Mouse (Mus musculus): ENCODE measurements around the gene Nxpe3. TPM values are rescaled to one million over a fixed set of nuclear protein-coding genes. Genes with fewer than 3 reads are reported as not detected.

Gene Nxpe3
- polyA plus RNA-seq, 1 experiment from 2014 or later, result 1.3 TPM

- WGBS, result 85% methylated on average over 14 of the region's 14 CpGs
- Histone ChIP-seq H3K4me3 (no peak overlapping the region), H3K27ac (replicated peaks) (no peak overlapping the region), H3K9me3 (no peaks in the 10 kb centered on the region), H3K27me3 (no peaks in the 10 kb centered on the region), H3K9ac (no peak overlapping the region), H3K4me1 (replicated peaks) (peaks cover 3% of the 10 kb centered on the region; the same call in 1 of the 2 replicates), H3K36me3 (peaks cover 45% of the 10 kb centered on the region), H3K4me2 (no peak overlapping the region)
- no peak for ATAC-seq (ENCODE audit: low FRiP score, low read depth)
Measured at GRCm38 (mm10) chr16:55815466-55815865, 79.6 kb downstream of the Nxpe3 start.

- Histone ChIP-seq H3K27ac (replicated peaks) (no peak overlapping the region), H3K36me3 (peaks cover 45% of the 10 kb centered on the region), H3K4me3 (no peak overlapping the region), H3K9me3 (no peaks in the 10 kb centered on the region), H3K27me3 (no peaks in the 10 kb centered on the region), H3K4me1 (replicated peaks) (no peaks in the 10 kb centered on the region), H3K9ac (no peak overlapping the region), H3K4me2 (no peak overlapping the region)
- 97% methylated on average over 6 of the region's 6 CpGs for WGBS
- ATAC-seq (ENCODE audit: low FRiP score, low read depth), result no peak
Measured at GRCm38 (mm10) chr16:55814686-55815085, 80.4 kb downstream of the Nxpe3 start.

- no peak overlapping the region for H3K9ac ChIP-seq
- no peak for ATAC-seq (ENCODE audit: low FRiP score, low read depth)
- no peak overlapping the region for H3K4me3 ChIP-seq
- no peaks in the 10 kb centered on the region for H3K27me3 ChIP-seq
- 90% methylated on average over 15 of the region's 15 CpGs for WGBS
- no peak overlapping the region for H3K27ac ChIP-seq (replicated peaks)
- H3K4me2 ChIP-seq, result no peak overlapping the region
- H3K4me1 ChIP-seq (replicated peaks), result no peaks in the 10 kb centered on the region
- peaks cover 45% of the 10 kb centered on the region for H3K36me3 ChIP-seq
- H3K9me3 ChIP-seq, result no peaks in the 10 kb centered on the region
Measured at GRCm38 (mm10) chr16:55813916-55814315, 81.2 kb downstream of the Nxpe3 start.

DNA sequence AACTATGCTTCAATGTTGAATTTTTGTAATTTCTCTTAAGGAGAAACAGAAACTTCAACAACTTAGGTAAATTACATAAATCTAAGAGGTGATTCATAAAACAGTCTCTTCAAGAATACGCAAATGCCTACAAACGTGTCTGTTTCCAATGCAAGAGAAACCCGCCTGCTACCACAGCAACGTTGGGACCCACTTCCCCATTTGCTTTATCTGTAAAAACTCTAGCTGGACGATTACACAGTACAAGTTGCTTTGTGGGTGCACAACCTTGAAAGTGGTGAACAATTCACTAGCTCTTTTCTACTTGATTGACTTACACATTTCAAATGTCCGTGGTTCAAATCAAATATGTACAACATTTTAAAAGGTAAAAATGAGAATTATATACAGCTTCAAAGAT is 83.3 kb downstream of the Nxpe3 start:
- H3K4me2 ChIP-seq, result no peak overlapping the region
- 91% methylated on average over 6 of the region's 6 CpGs for WGBS
- no peaks in the 10 kb centered on the region for H3K4me1 ChIP-seq (replicated peaks)
- ATAC-seq (ENCODE audit: low FRiP score, low read depth), result no peak
- no peaks in the 10 kb centered on the region for H3K27me3 ChIP-seq
- no peak overlapping the region for H3K9ac ChIP-seq
- H3K27ac ChIP-seq (replicated peaks), result no peak overlapping the region
- no peaks in the 10 kb centered on the region for H3K9me3 ChIP-seq
- peaks cover 40% of the 10 kb centered on the region for H3K36me3 ChIP-seq
- H3K4me3 ChIP-seq, result no peak overlapping the region

DNA sequence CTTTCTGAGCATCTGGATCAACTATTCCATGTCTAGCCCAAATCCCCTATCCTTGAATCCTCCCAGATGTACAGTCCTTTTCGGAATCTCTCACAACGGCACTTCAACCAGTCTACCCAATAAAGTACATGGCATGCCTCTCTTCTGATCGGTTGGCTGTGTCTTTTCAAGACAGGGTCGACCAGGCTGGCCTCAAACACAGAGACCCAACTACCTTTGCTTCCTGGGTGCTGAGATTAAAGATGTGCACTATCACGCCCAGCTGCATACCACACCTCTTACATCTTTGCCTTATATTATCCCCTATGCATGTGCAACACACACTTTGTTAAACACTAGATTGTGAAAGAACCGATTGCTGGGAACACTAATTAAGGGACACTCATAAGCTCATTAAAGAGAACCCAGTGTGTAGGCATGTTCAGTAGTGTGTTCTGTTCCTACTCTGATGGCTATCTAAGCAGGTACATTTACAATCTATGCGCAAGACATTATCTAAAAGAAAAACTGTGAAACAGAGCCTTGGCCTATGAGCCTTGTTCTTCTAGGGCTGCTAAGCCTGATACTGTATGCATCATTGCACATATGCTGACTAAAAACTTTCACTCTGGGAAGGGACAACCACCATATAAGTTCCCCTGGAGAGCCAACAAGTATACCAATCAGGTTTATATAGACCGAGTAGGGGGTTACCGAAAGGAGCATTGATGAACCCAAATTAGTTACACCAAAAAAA is 85.1 kb downstream of the Nxpe3 start:
- Histone ChIP-seq H3K4me1 (replicated peaks) (no peaks in the 10 kb centered on the region), H3K36me3 (peaks cover 23% of the 10 kb centered on the region), H3K9me3 (no peaks in the 10 kb centered on the region), H3K27ac (replicated peaks) (no peak overlapping the region), H3K4me2 (no peak overlapping the region), H3K27me3 (no peaks in the 10 kb centered on the region), H3K4me3 (no peak overlapping the region), H3K9ac (no peak overlapping the region)
- 95% methylated on average over 9 of the region's 9 CpGs for WGBS
- no peak for ATAC-seq (ENCODE audit: low FRiP score, low read depth)

DNA sequence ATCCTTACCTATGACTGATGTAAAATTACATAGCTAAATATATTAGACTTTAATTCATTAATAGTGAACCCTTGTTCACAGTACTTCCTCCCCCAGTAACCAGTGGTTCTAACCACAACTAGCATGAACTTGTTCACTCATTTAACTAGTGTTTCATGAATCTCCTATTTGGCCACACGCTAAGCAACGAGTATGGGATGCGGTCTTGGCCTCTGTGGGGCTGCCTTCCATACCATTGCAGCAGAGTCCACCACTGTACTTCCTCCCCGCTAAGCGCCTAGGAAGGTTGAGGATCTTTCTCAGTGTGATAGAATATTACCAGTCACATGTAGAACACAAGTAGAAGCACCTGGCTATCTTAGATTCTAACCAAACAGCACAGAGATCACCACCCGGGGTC is 85.7 kb downstream of the Nxpe3 start:
- WGBS, result 98% methylated on average over 6 of the region's 6 CpGs
- H3K4me1 ChIP-seq (replicated peaks), result no peaks in the 10 kb centered on the region
- no peak overlapping the region for H3K9ac ChIP-seq
- no peaks in the 10 kb centered on the region for H3K9me3 ChIP-seq
- no peaks in the 10 kb centered on the region for H3K27me3 ChIP-seq
- no peak overlapping the region for H3K27ac ChIP-seq (replicated peaks)
- H3K4me3 ChIP-seq, result no peak overlapping the region
- peaks cover 17% of the 10 kb centered on the region for H3K36me3 ChIP-seq
- no peak overlapping the region for H3K4me2 ChIP-seq
- no peak for ATAC-seq (ENCODE audit: low FRiP score, low read depth)

DNA sequence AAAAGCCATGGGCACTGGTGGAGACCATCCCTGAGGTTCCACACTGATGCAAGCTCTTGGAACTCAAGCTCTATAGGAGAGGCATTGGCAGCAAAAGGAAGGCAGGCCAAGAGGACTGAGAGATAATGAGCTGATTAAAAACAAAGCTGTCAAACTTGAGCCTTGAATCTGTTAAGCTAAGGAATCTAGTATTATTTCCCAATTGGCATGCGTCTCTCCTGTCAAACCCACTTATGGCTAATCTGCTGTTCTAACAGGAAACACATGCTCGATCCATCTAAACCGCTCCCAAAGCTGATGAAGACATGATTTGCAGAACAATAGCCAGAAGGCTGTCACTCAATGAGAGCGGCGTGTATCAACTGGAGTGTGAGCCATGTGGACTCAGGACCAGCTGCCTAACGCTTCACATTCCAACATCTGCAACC is 87.6 kb downstream of the Nxpe3 start:
- ATAC-seq (ENCODE audit: low FRiP score, low read depth), result no peak
- H3K36me3 ChIP-seq, result peaks cover 6% of the 10 kb centered on the region; the same call in 1 of the 2 replicates
- no peaks in the 10 kb centered on the region for H3K4me1 ChIP-seq (replicated peaks)
- H3K9me3 ChIP-seq, result no peaks in the 10 kb centered on the region
- H3K9ac ChIP-seq, result no peak overlapping the region
- no peaks in the 10 kb centered on the region for H3K27me3 ChIP-seq
- no peak overlapping the region for H3K4me3 ChIP-seq
- 68% methylated on average over 6 of the region's 6 CpGs for WGBS
- H3K4me2 ChIP-seq, result no peak overlapping the region
- no peak overlapping the region for H3K27ac ChIP-seq (replicated peaks)

DNA sequence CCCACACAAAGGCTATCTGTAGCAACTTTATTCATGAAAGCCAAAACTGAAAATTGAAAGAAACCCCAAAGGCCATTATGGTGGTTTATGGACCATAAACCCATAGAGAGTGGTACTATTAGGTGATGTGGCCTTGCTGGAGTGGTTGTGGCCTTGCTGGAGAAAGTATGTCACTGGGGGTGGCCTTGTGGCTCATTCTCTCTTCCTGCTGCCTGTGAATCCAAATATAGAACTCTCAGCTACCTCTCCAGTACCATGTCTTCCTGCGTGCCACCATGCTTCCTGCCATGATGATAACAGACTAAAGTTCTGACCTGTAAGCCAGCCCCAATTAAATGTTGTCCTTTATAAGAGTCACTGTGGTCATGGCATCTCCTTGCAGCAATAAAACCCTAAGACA is 90.3 kb downstream of the Nxpe3 start:
- no peak overlapping the region for H3K9ac ChIP-seq
- H3K4me1 ChIP-seq (replicated peaks), result no peaks in the 10 kb centered on the region
- no peaks in the 10 kb centered on the region for H3K36me3 ChIP-seq
- 77% methylated on average over 1 of the region's 1 CpGs for WGBS
- H3K4me2 ChIP-seq, result no peak overlapping the region
- no peak for ATAC-seq (ENCODE audit: low FRiP score, low read depth)
- no peaks in the 10 kb centered on the region for H3K27me3 ChIP-seq
- no peak overlapping the region for H3K4me3 ChIP-seq
- H3K27ac ChIP-seq (replicated peaks), result no peak overlapping the region
- no peaks in the 10 kb centered on the region for H3K9me3 ChIP-seq

DNA sequence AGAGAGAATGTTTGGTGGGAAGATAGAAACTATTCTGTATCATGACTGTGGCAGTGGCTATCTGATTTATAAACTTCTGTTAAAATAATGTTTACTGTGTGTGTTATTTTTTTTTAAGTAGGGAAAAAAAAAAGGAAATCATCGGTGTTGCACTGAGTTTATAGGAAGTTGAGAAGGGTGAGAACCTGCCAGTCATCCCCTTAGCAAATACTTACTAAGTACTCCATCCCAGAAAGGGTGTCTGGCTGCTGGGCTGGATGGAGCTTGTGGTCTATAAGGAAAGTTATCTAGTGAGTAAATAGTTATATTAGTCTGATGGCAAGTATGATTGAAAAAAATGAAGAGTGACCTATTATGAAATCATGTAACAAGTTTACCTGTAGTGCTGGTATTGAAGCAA is 93.5 kb downstream of the Nxpe3 start:
- Histone ChIP-seq H3K4me3 (no peak overlapping the region), H3K9ac (no peak overlapping the region), H3K36me3 (no peaks in the 10 kb centered on the region), H3K4me1 (replicated peaks) (no peaks in the 10 kb centered on the region), H3K27ac (replicated peaks) (no peak overlapping the region), H3K27me3 (no peaks in the 10 kb centered on the region), H3K4me2 (no peak overlapping the region), H3K9me3 (no peaks in the 10 kb centered on the region)
- 100% methylated on average over 1 of the region's 1 CpGs for WGBS
- ATAC-seq (ENCODE audit: low FRiP score, low read depth), result no peak

DNA sequence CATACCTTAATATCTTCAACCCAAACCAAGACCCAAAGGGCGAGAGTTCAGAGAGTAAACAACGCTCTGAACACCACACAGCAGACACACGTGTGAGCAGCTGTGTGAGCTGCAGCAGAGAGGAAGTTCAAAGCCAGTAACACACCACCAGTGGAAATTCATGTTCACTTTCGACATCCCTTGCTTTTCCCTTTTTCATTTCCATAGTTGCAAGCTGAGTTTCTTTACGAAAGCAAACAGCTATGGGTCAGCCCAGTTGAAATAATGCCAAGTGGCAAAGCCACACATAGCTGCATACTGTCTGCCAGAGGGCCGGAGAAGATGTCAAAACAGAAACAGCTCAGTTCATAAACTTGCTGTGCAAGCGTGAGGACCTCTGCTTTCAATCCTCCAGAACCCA is 96.2 kb downstream of the Nxpe3 start:
- no peaks in the 10 kb centered on the region for H3K36me3 ChIP-seq
- 85% methylated on average over 7 of the region's 7 CpGs for WGBS
- H3K4me2 ChIP-seq, result no peak overlapping the region
- H3K9ac ChIP-seq, result no peak overlapping the region
- H3K4me1 ChIP-seq (replicated peaks), result no peaks in the 10 kb centered on the region
- no peak overlapping the region for H3K27ac ChIP-seq (replicated peaks)
- no peak for ATAC-seq (ENCODE audit: low FRiP score, low read depth)
- H3K9me3 ChIP-seq, result no peaks in the 10 kb centered on the region
- no peaks in the 10 kb centered on the region for H3K27me3 ChIP-seq
- H3K4me3 ChIP-seq, result no peak overlapping the region

- Histone ChIP-seq H3K4me2 (no peak overlapping the region), H3K27ac (replicated peaks) (no peak overlapping the region), H3K27me3 (no peaks in the 10 kb centered on the region), H3K9me3 (no peaks in the 10 kb centered on the region), H3K4me1 (replicated peaks) (no peaks in the 10 kb centered on the region), H3K9ac (no peak overlapping the region), H3K36me3 (no peaks in the 10 kb centered on the region), H3K4me3 (no peak overlapping the region)
- no peak for ATAC-seq (ENCODE audit: low FRiP score, low read depth)
- WGBS, result 93% methylated on average over 7 of the region's 7 CpGs
Measured at GRCm38 (mm10) chr16:55790326-55790725, 104.8 kb downstream of the Nxpe3 start.

All from hindbrain, embryonic 15.5 days (tissue).